Mouse (Mus musculus): Measurements from ENCODE around the gene Dip2b.
A peak's percentile ranks its signal among the peaks of the same experiment; 100 is the strongest.

Dip2b gene

DNA sequence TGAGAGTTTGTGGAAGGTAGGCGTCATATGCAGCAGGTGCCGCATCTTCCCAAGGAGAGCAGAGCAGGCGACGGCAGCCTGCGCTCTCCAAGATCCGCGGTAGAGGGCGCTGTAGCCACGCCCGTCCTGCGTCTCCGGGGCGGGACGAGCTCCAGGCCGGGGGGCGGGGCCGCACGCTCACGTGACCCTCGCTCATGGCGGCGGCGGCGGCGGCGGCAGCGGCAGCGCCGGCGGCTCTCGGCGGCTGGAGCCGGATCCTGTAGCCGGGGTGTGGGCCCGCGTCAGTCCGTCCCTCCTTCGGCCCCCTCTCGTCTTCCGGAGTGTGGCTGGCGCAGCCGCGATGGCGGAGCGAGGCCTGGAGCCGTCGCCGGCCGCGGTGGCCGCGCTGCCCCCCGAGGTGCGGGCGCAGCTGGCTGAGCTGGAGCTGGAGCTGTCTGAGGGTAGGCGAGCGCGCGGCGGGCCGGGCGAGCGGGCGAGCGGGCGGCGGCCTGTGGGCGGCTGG lies at the start of gene Dip2b:
Gene Dip2b, plus strand, starts transcription at position 195 of the 502 bp plus-strand sequence.
- DNase-seq (ENCODE audit: low spot score in 2 of 2) = peak; percentile 87 to 96

DNA sequence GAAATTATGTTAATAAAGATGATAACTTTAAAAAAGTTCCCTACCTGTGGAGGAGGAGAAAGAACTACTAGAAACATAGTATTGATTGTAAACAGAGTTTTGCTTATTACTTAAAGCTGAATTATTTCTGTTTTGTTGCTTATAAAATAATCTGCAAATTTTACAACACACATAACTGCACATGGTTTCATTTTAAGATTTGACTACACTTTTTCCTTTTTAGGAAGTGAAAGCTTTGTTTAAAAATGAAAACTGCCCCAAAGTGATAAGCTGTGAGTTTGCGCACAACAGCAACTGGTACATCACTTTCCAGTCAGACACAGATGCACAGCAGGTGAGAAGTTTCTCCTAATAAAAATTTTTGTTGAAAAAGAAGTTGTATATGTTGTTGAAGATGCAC lies 45.4 kb upstream of the Dip2b start:
- no peak for DNase-seq (ENCODE audit: low spot score in 2 of 2)

DNA sequence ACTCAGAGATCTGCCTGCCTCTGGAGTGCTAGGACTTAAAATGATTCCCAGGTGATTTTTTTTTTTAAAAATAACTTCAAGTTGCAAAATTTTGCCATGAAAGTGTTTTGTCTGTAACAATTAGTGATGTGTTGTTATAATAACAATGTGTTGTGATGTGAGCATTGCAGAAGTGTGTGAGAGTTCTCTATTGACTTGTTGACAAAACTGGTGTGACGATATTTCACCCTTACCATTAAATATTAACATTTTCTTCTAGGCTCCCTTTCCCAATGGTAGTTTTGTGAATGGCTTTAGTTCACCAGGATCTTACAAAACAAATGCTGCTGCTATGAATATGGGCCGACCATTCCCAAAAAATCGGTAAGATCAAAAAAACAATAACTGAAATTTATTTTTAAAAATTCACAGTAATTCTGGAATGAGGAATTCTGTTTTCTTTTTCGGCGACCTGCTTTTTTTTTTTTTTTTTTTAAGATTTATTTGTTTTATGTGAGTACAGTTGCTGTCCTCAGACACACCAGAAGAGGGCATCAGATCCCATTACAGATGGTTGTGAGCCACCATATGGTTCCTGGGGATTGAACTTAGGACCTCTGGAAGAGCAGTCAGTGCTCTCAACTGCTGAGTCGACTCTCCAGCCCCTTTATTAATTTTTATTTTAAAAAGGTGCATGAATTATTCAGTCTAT lies 41.2 kb upstream of the Dip2b start:
- no peak for DNase-seq (ENCODE audit: low spot score in 2 of 2)

DNA sequence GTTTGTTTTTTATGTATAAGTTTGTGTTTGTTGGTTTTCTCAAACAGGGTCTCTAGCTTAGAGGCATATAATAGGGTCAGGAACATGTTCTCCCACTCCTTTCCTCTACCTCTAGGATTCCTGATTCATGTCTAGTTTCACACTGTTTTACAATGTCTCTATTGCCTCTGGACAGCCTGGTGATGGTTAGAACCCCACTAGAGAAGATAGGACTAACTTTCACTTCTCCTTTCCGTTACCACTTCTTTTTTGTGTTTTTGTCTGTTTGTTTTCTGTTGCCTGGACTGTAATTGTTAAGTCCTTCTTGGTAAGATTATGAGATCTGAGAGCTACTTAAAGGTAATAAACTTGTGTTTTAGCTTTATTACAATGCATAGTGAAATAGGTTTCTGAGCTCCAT lies 39.1 kb upstream of the Dip2b start:
- no peak for DNase-seq (ENCODE audit: low spot score in 2 of 2)

DNA sequence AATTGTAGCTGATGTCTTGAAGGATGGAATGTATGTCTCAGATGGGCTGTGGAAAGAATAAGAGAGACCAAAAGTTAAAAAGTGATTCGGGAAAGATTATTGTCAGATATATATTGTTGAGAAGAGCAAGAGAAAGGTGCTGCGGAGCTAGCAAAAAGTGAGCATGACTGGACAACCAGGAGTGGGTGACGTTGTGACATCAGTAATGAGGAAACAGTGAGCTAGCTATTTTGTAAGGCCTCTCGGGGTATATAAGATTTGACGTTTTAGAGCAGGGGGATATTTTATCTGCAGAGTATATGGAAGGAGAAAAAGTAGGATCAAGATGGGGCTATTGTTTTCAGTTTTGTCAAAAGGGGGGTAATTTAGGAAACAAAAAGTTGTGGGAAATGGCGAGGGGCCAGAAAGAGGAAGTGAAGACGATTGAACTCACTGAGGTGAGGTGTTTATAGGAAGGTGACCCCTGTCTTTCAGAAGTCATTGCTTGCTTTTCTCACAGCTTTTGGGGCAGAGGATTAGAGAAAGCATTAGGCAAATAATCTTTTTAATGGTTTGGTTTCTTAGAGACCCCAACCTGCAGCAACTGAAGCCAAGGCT lies 33.7 kb upstream of the Dip2b start:
- DNase-seq (ENCODE audit: low spot score in 2 of 2) = no peak

DNA sequence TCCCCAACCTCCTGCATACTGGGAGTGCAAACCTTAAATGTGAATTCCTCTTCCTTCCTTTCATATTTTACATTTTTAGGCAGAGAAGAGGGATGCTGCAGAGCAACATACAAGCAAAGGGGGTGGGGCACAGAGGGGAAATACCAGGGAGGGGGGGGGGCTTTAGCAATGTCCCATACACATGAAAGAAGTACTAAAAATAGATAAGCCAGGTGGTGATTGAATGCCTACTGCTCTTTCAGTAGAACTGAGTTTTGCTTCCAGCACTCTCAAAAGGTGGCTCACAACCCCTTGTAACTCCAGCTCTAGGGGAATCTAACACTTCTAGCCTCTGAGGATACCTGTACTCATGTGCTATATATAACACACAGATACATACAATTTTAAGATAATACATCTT lies 32.3 kb upstream of the Dip2b start:
- DNase-seq (ENCODE audit: low spot score in 2 of 2) = no peak

DNA sequence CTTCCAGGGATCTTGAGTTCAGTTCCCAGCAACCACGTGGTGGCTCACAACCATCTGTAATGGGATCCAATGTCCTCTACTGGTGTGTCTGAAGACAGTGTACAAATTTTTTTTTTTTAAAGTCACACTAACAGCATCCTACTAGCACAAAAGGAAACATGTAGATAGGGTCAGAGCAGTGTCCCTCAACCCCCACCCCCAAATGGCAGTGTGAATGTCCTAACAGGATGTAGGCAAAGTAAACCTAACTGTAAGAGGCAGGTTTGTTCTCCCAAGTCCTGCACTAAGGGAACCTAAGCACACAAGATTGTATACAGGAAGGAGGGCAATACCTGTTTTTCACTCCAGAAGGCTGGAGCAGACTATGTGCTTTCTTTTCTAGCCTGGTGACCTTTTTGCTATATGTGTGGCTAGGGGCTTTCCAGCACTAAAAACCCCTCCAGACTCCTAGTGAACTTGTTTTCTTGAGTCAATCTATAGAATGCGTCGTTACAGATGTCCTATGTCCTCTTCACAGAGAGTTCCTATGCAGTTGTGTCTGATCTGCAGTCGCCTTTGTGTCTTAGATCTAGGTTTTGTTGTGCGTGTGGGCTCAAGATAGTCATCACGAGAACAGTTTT lies 20.1 kb upstream of the Dip2b start:
- DNase-seq (ENCODE audit: low spot score in 2 of 2) = no peak

DNA sequence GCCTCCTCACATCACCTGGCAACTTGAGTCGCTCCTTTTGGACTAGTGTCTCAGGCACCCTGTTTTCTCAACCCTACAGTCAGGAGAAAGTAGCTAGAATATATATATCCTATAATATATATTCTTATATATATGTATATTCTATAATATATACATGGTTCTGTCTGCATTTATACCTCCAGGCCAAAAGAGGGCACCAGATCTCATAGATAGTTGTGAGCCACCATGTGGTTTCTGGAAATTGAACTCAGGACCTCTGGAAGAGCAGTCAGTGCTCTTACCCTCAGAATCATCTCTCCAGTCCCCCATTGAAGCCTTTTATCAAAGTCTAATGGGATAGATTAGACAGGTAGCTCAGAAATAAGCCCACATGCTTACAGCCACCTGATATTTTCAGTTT lies 17.3 kb upstream of the Dip2b start:
- no peak for DNase-seq (ENCODE audit: low spot score in 2 of 2)

DNA sequence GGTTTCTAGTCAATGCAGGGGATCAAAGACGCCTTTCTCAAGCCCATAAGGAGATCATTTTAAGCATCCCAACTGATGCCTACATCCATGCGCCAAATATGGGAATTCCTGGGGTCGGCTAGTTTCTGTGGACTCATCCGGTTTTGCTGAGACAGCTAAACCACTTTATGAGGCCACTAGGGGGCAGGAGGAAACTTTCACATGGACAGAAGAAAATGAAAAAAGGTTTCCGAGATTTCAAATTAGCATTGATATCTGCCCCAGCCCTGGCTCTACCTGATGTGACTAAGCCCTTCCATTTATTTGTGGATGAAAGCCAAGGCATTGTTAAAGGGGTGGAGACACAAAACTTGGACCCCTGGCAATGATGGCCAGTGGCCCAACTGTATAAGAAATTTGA lies 15.5 kb upstream of the Dip2b start:
- no peak for DNase-seq (ENCODE audit: low spot score in 2 of 2)

DNA sequence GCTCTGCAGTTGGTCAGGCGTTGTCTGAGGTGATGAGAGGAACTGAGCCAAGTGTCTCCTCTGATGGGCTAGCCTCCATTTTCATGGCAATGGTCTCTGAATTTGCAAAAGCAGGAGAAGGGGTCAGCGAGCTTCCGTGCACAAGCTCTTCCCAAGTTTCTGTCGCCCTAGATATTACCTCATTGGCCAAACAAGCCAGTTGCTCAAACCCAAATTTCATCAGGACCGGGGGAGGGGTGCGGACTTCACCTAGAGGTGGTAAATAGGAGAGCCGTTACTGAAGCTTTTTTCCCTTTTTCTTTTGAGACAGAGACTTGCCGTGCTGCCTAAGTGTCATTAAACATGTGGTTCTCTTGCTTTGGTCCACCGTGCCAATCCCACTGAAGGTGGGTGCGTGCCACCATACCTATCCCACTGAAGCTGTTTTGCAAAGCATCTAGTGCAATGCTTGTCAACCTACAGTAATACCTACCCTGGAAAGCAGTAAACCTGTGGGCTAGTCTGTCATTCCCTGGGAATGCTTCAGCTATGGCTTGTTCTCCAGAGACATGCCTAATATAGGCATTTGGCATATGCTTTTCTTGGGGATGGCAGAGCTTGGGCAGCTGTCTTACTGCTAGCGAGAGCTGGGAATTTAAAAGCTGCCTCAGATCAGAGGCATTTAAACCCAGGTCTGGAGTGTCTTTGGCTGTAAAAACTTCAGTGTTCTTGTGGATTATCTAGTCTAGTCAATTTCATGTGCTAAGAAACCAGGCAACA lies 13.2 kb upstream of the Dip2b start:
- DNase-seq (ENCODE audit: low spot score in 2 of 2) = no peak

DNA sequence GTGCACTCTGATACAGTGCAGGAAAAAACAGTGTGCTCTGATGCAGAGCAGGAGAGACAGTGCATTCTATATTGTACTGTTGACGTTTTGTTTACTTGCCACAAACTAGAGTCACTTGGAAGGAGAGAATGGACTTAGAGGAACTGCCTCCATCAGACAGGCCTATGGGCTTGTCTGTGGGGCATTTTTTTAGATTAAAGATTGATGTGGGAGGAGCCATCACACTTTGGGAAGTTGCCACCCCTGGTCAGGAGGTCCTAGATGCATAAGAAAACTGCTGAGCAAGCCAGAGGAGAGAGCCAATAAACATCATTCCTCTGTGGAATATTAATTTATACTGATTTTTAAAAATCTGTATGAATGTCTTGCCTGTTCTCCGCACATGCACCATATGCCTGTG lies 10.3 kb upstream of the Dip2b start:
- DNase-seq (ENCODE audit: low spot score in 2 of 2) = no peak

DNA sequence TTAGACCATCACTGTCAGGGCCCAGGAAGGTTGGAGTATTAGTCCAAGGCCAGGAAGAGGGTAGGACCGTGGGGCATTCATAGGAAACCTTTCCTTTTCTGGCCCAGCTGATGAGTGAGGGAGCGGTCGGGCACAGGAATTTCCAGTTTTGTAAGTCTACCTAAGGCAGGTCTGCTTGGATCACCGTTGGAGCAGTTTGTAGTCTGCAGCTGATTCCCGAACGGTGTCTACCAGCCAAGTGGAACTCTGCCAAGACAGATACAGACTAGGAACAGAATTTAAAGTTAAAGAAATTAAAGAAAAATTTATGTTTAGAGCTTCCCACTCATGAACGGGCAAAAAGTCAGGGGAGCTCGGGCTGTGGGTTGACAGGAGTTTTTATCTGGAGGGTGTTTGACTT lies 9.0 kb upstream of the Dip2b start:
- DNase-seq (ENCODE audit: low spot score in 2 of 2) = no peak

DNA sequence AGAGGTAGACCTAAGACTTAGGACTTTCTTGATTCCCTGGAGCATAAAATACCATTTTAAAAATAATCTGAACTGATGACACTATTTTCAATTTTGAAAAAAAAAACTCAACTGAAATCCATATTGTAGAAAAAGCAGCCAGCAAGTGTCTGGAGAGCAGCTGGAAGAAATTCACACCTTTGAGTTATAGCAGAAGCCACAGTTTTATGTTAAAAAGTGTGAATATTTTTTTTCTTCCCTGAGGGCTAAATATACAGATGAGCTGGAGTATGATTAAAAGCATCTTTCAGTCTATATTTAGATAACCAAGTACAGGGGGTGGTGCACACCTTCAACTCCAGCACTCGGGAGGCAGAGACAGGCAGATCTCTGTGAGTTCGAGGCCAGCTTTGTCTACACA lies 8.6 kb upstream of the Dip2b start:
- DNase-seq (ENCODE audit: low spot score in 2 of 2) = no peak

DNA sequence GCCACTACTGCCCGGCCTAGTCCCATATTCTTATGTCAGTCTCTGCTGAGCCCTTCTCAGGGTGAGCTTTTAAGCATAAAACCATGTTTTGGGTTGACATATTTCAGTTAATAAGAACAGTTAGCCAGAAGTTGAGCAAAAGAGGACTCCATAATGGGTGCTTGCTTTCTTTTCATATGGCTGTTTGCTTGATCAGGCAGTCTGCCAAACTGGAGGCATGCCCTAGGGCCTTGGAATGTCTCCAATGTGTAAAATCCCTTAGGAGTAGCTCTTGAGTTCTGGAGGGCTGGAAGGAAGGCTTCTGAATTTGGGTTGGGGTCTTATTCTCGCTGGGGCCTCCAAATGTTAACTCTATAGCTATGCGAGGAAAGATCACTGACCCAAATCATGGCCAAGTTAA lies 5.9 kb upstream of the Dip2b start:
- no peak for DNase-seq (ENCODE audit: low spot score in 2 of 2)

DNA sequence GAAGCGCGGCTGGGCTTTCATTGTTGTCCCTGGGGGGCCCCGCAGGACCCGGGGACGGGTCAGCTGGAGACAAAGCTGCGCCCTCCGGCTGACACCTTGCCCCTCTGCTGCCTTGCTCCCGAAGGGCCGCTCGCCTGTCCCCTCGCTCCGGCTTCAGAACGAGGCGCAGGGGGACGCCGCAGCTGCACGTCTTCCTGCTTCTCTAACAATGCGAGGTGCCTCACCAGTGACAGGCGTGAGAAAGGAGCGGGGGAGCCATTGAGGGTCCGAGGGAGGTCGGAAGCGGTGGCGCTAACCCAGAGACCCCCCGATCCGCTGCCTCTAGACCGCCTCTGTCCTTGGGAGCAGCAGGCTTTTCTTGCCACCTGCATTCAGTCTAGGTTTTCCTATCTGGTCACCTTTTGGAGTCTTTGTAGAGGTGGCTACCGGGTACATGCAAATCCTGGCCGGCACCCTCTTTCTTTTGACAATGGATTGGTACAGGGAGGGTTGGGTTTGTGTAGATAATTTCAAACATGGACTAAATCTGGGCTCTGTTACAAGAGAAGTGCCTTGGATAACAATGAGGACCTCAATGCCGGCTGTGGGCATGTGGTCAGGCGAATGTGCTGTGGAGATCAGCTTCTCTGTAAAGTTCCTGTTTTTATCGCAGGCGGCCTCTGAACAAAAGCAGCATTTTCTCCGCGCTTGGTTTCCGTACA lies 687 bp downstream of the Dip2b start:
- peak; percentile 33 to 45 for DNase-seq (ENCODE audit: low spot score in 2 of 2)

DNA sequence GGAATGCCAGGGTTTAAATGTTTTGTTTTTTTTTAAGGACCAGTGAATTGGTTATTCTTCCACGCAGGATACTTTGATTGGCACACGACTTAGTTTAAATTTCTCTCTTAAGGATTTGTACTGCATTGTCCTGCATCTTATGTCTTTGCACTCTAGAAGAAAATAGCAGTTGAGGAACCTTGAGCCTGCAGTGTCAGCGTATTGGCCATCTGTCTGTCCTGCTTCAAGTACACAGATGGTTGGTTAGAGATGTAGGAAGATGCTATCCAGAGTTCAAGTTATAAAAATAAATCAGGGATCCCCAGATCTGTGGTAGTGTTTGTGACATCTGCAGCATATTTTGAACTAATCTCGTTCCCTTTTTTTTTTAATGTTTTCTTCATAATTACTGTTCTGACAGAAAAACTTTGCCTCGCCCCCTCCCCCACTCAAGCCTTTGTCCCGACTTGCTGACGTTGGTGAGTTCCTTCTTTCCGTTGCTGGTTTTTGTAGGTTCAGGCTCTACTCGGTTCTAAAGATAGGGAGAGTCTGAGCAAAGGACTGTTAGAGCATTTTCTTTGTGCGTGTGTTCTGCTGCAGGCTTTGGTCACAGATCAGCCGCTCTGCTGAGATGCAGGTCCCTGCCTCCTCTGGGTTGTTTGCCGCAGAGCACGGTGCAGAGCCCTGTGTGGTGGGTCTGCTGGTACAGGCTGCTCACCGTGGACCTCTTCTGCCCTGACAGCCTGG lies 2.2 kb downstream of the Dip2b start:
- DNase-seq (ENCODE audit: low spot score in 2 of 2) = no peak

DNA sequence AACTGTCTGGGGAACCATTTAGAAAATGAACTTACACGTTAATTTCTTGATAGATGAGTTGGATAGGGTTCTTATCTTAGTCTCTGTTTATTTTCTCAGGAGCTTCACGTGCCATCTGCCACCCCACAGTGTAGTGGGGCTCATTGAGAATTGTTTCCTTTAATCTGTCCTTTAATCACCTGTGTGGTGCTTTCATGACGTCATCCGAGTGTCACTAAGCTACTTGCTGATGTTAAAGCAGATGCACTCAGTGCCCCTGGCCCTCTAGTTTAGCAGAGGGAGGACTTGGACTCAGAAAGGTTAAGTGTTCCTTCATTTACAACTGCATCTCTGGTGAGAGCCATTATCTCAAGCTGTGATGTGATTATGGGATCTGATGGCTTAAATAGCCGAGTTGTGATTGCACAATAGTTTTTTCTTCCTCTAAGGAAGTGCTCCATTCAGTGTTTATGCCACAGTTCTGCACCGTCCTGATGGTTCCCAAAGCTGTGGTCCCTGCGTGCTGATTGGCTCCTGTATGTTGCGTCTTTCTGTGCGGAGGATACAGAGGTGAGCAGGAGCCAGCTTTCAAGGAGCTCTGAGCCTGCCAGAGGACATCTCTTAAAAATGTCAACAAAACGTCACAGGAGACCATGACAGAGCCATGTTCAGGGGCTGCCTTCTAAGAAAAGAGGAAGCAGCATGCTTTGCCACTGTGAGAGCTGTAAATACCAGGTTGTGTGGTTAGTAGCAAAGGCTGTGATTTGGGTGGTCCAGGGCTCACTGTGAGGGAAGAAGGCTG lies 3.0 kb downstream of the Dip2b start:
- no peak for DNase-seq (ENCODE audit: low spot score in 2 of 2)

DNA sequence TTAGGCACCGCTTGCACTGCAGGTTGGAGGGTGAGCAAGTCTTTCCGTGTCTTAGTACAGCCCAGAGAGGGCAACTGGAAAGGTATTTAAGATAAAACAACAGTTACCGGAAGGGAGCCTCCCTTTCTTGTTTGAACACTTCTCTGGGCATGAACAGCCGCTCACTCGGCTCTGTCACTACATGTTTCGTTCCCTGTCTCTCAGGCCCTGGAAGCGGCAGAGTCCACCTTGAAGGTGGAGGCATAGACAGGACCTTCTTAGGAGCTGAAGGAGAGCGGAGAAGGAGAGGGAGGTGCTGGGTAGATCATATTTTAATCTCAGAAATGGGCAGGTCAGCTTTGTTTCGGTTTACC lies 3.6 kb downstream of the Dip2b start:
- DNase-seq (ENCODE audit: low spot score in 2 of 2) = no peak

DNA sequence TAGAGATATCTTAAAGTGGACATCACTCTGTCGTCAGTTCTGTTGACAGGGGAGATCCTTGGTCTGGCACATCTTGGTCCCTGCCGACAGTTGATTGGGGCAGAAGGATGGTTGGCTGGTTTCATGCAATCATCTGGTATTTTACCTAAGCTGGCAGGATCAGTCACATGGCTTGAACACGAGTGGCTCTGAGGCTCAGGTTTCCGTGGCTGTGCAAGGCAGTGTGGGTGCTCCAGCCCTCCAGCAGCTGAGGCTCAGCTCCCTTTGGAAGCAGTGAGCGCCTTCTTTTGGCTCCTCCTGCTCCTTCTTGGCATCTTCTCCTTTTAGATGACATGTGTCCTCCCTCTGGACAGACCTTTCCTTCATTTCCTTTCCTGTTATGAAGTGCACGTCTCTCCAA lies 7.1 kb downstream of the Dip2b start:
- no peak for DNase-seq (ENCODE audit: low spot score in 2 of 2)

DNA sequence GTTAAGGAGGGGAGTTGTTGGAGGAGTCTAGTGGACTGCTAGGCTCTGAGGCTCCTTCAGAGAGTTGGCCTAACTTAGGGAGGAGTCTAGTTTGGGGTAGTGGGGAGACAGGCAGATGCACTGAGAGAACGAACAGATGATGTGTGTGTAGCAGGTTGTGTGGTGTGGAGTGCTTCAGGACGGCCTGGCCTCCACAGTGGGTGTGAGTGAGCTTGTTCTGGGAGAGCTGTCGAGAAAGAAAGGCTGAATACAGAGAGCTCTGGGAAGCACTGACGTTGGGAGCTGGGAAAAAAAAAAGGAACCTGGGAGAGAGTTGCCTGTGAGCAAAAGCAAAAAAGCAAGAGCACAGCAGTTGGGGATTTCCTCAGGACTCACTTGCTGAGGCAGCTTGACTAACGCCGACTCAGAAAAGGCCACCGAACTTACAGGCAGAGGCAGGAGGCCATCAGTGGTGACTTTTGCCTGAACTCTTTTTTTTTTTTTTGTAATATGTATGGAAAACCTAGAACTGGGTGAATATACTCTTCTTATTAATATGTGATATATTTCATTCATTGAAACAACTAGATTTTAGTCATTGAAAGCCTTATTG lies 11.1 kb downstream of the Dip2b start:
- DNase-seq (ENCODE audit: low spot score in 2 of 2) = no peak
